Mouse (Mus musculus): Measurements from ENCODE around the gene Plcb4. TPM values are rescaled to one million over a fixed set of nuclear protein-coding genes. Genes with fewer than 3 reads are reported as not detected.

Gene Plcb4
- polyA plus RNA-seq, 1 experiment from 2014 or later: 11.0 TPM

- H3K4me2 ChIP-seq (ENCODE audit: low read depth, low read length): no peak overlapping the region
- no peak overlapping the region for H3K9ac ChIP-seq (replicated peaks; ENCODE audit: low read length)
- 79% methylated on average over 8 of the region's 8 CpGs for WGBS
- no peaks in the 10 kb centered on the region for H3K4me1 ChIP-seq (ENCODE audit: control insufficient read depth, insufficient read depth, low read length)
- H3K4me3 ChIP-seq (ENCODE audit: low read depth, low read length): no peak overlapping the region
- ATAC-seq (replicated peaks; ENCODE audit: insufficient number of reproducible peaks, low FRiP score, low TSS enrichment, low read depth): no peak
- H3K27ac ChIP-seq (replicated peaks; ENCODE audit: low read depth, low read length): no peak overlapping the region
- H3K36me3 ChIP-seq (replicated peaks; ENCODE audit: control insufficient read depth, insufficient read depth, low read depth, low read length): no peaks in the 10 kb centered on the region
- no peaks in the 10 kb centered on the region for H3K9me3 ChIP-seq (replicated peaks; ENCODE audit: control insufficient read depth, low read length)
- H3K27me3 ChIP-seq (ENCODE audit: control insufficient read depth, insufficient read depth, low read length): no peaks in the 10 kb centered on the region
- DNase-seq (ENCODE audit: low spot score): no peak
Observed at GRCm38 (mm10) chr2:135843721-135844120, 184.9 kb downstream of the Plcb4 start.

DNA sequence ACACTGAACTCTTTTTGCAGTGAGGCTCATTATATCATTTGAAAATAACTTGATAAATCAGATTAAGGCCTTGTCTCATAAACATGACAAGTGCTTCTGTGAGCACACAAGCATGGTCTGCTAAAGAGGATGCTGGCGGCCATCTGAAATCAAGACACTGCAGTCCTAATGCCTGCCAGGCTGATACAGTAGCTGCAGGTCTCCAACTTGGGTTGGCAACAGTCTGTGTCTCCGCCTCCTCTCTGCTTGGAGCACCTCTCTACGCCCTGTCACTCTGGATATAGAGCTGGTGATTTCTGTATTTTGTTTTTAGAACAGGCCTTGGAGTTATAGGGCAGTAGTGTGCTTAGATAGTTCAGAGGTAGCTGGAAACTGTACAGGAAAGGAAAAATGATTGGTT lies 188.1 kb downstream of the Plcb4 start:
- Histone ChIP-seq H3K9ac (replicated peaks; ENCODE audit: low read length) (no peak overlapping the region), H3K9me3 (replicated peaks; ENCODE audit: control insufficient read depth, low read length) (no peaks in the 10 kb centered on the region), H3K36me3 (replicated peaks; ENCODE audit: control insufficient read depth, insufficient read depth, low read depth, low read length) (no peaks in the 10 kb centered on the region), H3K4me2 (ENCODE audit: low read depth, low read length) (no peak overlapping the region), H3K4me1 (ENCODE audit: control insufficient read depth, insufficient read depth, low read length) (no peaks in the 10 kb centered on the region), H3K27me3 (ENCODE audit: control insufficient read depth, insufficient read depth, low read length) (no peaks in the 10 kb centered on the region), H3K4me3 (ENCODE audit: low read depth, low read length) (no peak overlapping the region), H3K27ac (replicated peaks; ENCODE audit: low read depth, low read length) (no peak overlapping the region)
- no peak for ATAC-seq (replicated peaks; ENCODE audit: insufficient number of reproducible peaks, low FRiP score, low TSS enrichment, low read depth)
- WGBS: 88% methylated on average over 3 of the region's 3 CpGs
- DNase-seq (ENCODE audit: low spot score): no peak

GRCm38 (mm10) chr2:135847738-135848137 lies 188.9 kb downstream of the Plcb4 start:
- Histone ChIP-seq H3K9ac (replicated peaks; ENCODE audit: low read length) (no peak overlapping the region), H3K36me3 (replicated peaks; ENCODE audit: control insufficient read depth, insufficient read depth, low read depth, low read length) (no peaks in the 10 kb centered on the region), H3K27me3 (ENCODE audit: control insufficient read depth, insufficient read depth, low read length) (no peaks in the 10 kb centered on the region), H3K4me3 (ENCODE audit: low read depth, low read length) (no peak overlapping the region), H3K4me1 (ENCODE audit: control insufficient read depth, insufficient read depth, low read length) (no peaks in the 10 kb centered on the region), H3K4me2 (ENCODE audit: low read depth, low read length) (no peak overlapping the region), H3K9me3 (replicated peaks; ENCODE audit: control insufficient read depth, low read length) (no peaks in the 10 kb centered on the region), H3K27ac (replicated peaks; ENCODE audit: low read depth, low read length) (no peak overlapping the region)
- WGBS: 86% methylated on average over 6 of the region's 6 CpGs
- ATAC-seq (replicated peaks; ENCODE audit: insufficient number of reproducible peaks, low FRiP score, low TSS enrichment, low read depth): no peak
- DNase-seq (ENCODE audit: low spot score): no peak

DNA sequence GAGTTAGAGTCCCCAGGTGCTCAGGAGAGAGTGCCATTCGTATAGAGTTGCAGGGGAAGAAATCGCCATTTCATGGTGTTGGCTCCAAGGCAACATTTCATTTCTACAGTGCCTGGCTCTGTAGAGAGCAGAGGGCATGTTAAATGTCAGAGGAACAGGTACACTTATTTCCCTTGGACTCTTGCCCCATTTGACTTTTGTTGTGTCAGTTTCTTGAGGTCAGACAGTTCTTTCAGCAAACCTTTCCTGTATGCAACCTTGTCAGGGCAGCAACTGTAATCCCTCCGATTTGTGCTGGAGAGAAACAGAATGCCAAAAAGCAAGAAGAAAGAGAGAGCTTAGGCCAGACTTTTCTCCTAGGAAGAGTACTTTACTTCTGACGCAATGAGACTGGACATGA lies 189.4 kb downstream of the Plcb4 start:
- ATAC-seq (replicated peaks; ENCODE audit: insufficient number of reproducible peaks, low FRiP score, low TSS enrichment, low read depth) (no peak), DNase-seq (ENCODE audit: low spot score) (no peak)
- Histone ChIP-seq H3K27ac (replicated peaks; ENCODE audit: low read depth, low read length) (no peak overlapping the region), H3K9ac (replicated peaks; ENCODE audit: low read length) (no peak overlapping the region), H3K4me3 (ENCODE audit: low read depth, low read length) (no peak overlapping the region), H3K36me3 (replicated peaks; ENCODE audit: control insufficient read depth, insufficient read depth, low read depth, low read length) (no peaks in the 10 kb centered on the region), H3K4me2 (ENCODE audit: low read depth, low read length) (no peak overlapping the region), H3K9me3 (replicated peaks; ENCODE audit: control insufficient read depth, low read length) (no peaks in the 10 kb centered on the region), H3K4me1 (ENCODE audit: control insufficient read depth, insufficient read depth, low read length) (no peaks in the 10 kb centered on the region), H3K27me3 (ENCODE audit: control insufficient read depth, insufficient read depth, low read length) (no peaks in the 10 kb centered on the region)
- 71% methylated on average over 4 of the region's 4 CpGs for WGBS

DNA sequence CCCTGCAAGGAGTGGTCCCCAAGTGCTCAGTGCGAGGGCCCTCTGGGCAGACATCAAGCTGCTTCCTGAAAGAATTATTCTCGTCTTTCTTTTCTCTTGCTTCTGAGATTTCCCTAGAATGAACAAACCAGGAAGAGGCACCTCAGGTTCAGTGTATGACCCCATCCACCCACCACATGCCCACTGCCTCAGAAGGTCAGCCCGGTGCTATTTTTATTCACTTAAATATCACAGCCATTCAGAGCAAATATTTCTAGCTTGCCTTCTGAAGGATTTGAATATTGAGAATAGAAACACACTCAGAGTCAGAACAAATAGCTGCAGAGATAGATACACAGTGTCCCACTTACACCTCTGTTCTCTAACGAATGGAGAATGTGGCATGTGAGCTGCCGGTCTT lies 193.2 kb downstream of the Plcb4 start:
- ATAC-seq (replicated peaks; ENCODE audit: insufficient number of reproducible peaks, low FRiP score, low TSS enrichment, low read depth) (no peak), DNase-seq (ENCODE audit: low spot score) (no peak)
- Histone ChIP-seq H3K4me2 (ENCODE audit: low read depth, low read length) (no peak overlapping the region), H3K27ac (replicated peaks; ENCODE audit: low read depth, low read length) (no peak overlapping the region), H3K27me3 (ENCODE audit: control insufficient read depth, insufficient read depth, low read length) (no peaks in the 10 kb centered on the region), H3K36me3 (replicated peaks; ENCODE audit: control insufficient read depth, insufficient read depth, low read depth, low read length) (no peaks in the 10 kb centered on the region), H3K4me3 (ENCODE audit: low read depth, low read length) (no peak overlapping the region), H3K4me1 (ENCODE audit: control insufficient read depth, insufficient read depth, low read length) (no peaks in the 10 kb centered on the region), H3K9ac (replicated peaks; ENCODE audit: low read length) (no peak overlapping the region), H3K9me3 (replicated peaks; ENCODE audit: control insufficient read depth, low read length) (no peaks in the 10 kb centered on the region)
- WGBS: 75% methylated on average over 5 of the region's 5 CpGs

DNA sequence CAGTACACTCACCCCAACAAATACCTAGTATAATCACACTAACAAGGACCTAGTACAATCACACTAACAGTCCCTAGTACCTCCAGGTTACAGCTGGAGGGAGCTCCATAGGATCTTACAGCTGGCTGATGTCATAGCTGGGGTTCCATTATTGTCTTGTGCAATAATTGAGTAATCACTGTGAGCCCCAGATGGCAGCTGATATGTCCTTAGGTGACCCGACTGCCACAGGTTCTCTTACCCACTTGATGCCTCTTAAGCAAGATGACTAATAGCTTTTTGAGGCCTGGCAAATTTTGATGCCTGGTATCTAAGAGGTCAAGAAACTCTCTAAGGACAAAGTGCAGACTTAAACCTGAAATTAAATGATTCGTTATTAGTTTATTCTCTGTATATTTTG lies 194.3 kb downstream of the Plcb4 start:
- ATAC-seq (replicated peaks; ENCODE audit: insufficient number of reproducible peaks, low FRiP score, low TSS enrichment, low read depth): no peak
- 77% methylated on average over 2 of the region's 2 CpGs for WGBS
- no peak overlapping the region for H3K4me3 ChIP-seq (ENCODE audit: low read depth, low read length)

GRCm38 (mm10) chr2:135854059-135854458 lies 195.2 kb downstream of the Plcb4 start:
- H3K9me3 ChIP-seq (replicated peaks; ENCODE audit: control insufficient read depth, low read length): no peaks in the 10 kb centered on the region
- H3K4me3 ChIP-seq (ENCODE audit: low read depth, low read length): no peak overlapping the region
- no peaks in the 10 kb centered on the region for H3K4me1 ChIP-seq (ENCODE audit: control insufficient read depth, insufficient read depth, low read length)
- DNase-seq (ENCODE audit: low spot score) (no peak), ATAC-seq (replicated peaks; ENCODE audit: insufficient number of reproducible peaks, low FRiP score, low TSS enrichment, low read depth) (no peak)
- no peaks in the 10 kb centered on the region for H3K36me3 ChIP-seq (replicated peaks; ENCODE audit: control insufficient read depth, insufficient read depth, low read depth, low read length)
- WGBS: 86% methylated on average over 2 of the region's 2 CpGs
- no peaks in the 10 kb centered on the region for H3K27me3 ChIP-seq (ENCODE audit: control insufficient read depth, insufficient read depth, low read length)
- H3K4me2 ChIP-seq (ENCODE audit: low read depth, low read length): no peak overlapping the region
- no peak overlapping the region for H3K9ac ChIP-seq (replicated peaks; ENCODE audit: low read length)
- H3K27ac ChIP-seq (replicated peaks; ENCODE audit: low read depth, low read length): no peak overlapping the region

More for the DNA sequence above, 194.3 kb downstream of the Plcb4 start:
- H3K27me3 ChIP-seq (ENCODE audit: control insufficient read depth, insufficient read depth, low read length): no peaks in the 10 kb centered on the region
- H3K9ac ChIP-seq (replicated peaks; ENCODE audit: low read length): no peak overlapping the region
- no peak overlapping the region for H3K27ac ChIP-seq (replicated peaks; ENCODE audit: low read depth, low read length)
- no peaks in the 10 kb centered on the region for H3K36me3 ChIP-seq (replicated peaks; ENCODE audit: control insufficient read depth, insufficient read depth, low read depth, low read length)
- DNase-seq (ENCODE audit: low spot score): no peak
- no peaks in the 10 kb centered on the region for H3K4me1 ChIP-seq (ENCODE audit: control insufficient read depth, insufficient read depth, low read length)
- H3K4me2 ChIP-seq (ENCODE audit: low read depth, low read length): no peak overlapping the region
- H3K9me3 ChIP-seq (replicated peaks; ENCODE audit: control insufficient read depth, low read length): no peaks in the 10 kb centered on the region

DNA sequence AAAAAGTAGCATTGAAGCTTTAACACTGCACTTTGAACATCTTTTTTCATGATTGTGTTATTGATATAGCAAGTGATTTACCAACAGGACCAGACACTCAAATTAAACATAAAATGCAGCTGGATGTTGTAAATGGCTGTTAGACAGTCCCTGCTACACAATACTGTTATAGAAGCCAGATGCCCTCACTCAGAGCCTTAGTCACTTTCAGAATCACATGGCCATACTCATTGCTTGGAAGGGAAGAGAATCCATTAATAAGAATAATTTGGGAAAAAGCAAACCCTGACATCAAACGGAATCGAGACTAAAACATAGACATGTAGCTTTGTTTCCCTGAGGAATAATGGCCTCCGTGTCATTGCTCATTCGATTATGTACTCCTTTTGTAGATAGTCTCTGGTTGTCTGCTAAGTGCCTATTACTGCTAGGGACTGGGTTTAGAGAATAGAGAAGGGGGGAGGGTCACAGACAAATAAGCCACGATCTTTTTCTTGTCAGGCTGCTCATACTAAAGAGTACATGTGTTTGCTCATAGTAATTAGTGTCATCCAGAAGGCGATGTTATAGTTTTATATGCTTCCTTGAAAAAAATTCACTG lies 197.2 kb downstream of the Plcb4 start:
- Histone ChIP-seq H3K4me2 (ENCODE audit: low read depth, low read length) (no peak overlapping the region), H3K36me3 (replicated peaks; ENCODE audit: control insufficient read depth, insufficient read depth, low read depth, low read length) (no peaks in the 10 kb centered on the region), H3K9me3 (replicated peaks; ENCODE audit: control insufficient read depth, low read length) (no peaks in the 10 kb centered on the region), H3K4me3 (ENCODE audit: low read depth, low read length) (no peak overlapping the region), H3K4me1 (ENCODE audit: control insufficient read depth, insufficient read depth, low read length) (no peaks in the 10 kb centered on the region), H3K9ac (replicated peaks; ENCODE audit: low read length) (no peak overlapping the region), H3K27me3 (ENCODE audit: control insufficient read depth, insufficient read depth, low read length) (no peaks in the 10 kb centered on the region), H3K27ac (replicated peaks; ENCODE audit: low read depth, low read length) (no peak overlapping the region)
- DNase-seq (ENCODE audit: low spot score) (no peak), ATAC-seq (replicated peaks; ENCODE audit: insufficient number of reproducible peaks, low FRiP score, low TSS enrichment, low read depth) (no peak)
- WGBS: 75% methylated on average over 6 of the region's 6 CpGs

All from embryonic facial prominence, embryonic 11.5 days (tissue).